Mouse (Mus musculus): ENCODE measurements at regions not wholly inside any gene's neighbourhood (a gene's known extent, or its start where the extent isn't known, plus 50 kb on each side); places are given as distances from the start of the nearest gene placed in this dataset.

GRCm38 (mm10) chr9:100097028-100097427, 221.1 kb upstream of the Sox14 start:
- DNase-seq, result no peak

- DNase-seq, result no peak
These were observed 219.6 kb upstream of the Sox14 start for GRCm38 (mm10) chr9:100095559-100095959.

- no peak for DNase-seq
These were observed 219.1 kb upstream of the Sox14 start for GRCm38 (mm10) chr9:100094956-100095558.

- DNase-seq, result no peak
These were observed 195.2 kb upstream of the Sox14 start for GRCm38 (mm10) chr9:100071141-100071540.

- no peak for DNase-seq
These were observed 182.6 kb upstream of the Sox14 start for GRCm38 (mm10) chr9:100058541-100058940.

GRCm38 (mm10) chr9:100046213-100046807, 170.3 kb upstream of the Sox14 start:
- no peak for DNase-seq

- no peak for DNase-seq
These were observed 169.7 kb upstream of the Sox14 start for GRCm38 (mm10) chr9:100045636-100046035.

- no peak for DNase-seq
These were observed 165.8 kb upstream of the Sox14 start for GRCm38 (mm10) chr9:100041776-100042175.

- DNase-seq, result no peak
These were observed 147.7 kb upstream of the Sox14 start for GRCm38 (mm10) chr9:100023641-100024040.

- no peak for DNase-seq
These were observed 146.1 kb upstream of the Sox14 start for GRCm38 (mm10) chr9:100022035-100022434.

GRCm38 (mm10) chr9:99995204-99995603, 119.2 kb upstream of the Sox14 start:
- DNase-seq, result no peak

GRCm38 (mm10) chr9:99994285-99995144, 118.5 kb upstream of the Sox14 start:
- peak; percentile 3 to 17 for DNase-seq

- no peak for DNase-seq
These were observed 111.4 kb upstream of the Sox14 start for GRCm38 (mm10) chr9:99987376-99987775.

- DNase-seq, result no peak
These were observed 104.8 kb upstream of the Sox14 start for GRCm38 (mm10) chr9:99980734-99981133.

- no peak for DNase-seq
These were observed 85.6 kb upstream of the Sox14 start for GRCm38 (mm10) chr9:99961561-99961960.

- DNase-seq, result peak in 1 of 2 experiments; percentile 3
These were observed 78.8 kb upstream of the Sox14 start for GRCm38 (mm10) chr9:99954720-99955119.

- no peak for DNase-seq
These were observed 78.2 kb upstream of the Sox14 start for GRCm38 (mm10) chr9:99954038-99954618.

All from layer of hippocampus, postnatal 36 days (tissue).